Mouse (Mus musculus) heart, adult 18-20 months (tissue): ENCODE measurements around the gene Ighmbp2. TPM values are rescaled to one million over a fixed set of nuclear protein-coding genes. Genes with fewer than 3 reads are reported as not detected.

Experiments
- DNase-seq, 2 experiments: peaks; one replicate each; pipeline ENCODE4 v3.0.0; 2021 to 2022; ENCODE audit warnings: mixed read lengths in 1 of 2
- long read RNA-seq, 2 experiments: library from polyadenylated mRNA; stranded (forward); transcript quantifications; one replicate each; pipeline ENCODE4 v2.0.0; 2021
- total RNA-seq, 2 experiments: library from RNA; stranded (reverse); gene quantifications; 2 replicates each; pipeline ENCODE4 v1.2.3; 2021

Ighmbp2 gene
- 1 to 10 TPM; 2.6 to 3.3 TPM for total RNA-seq
- long read RNA-seq, experiment 1, full-length matches to known transcripts = 4 of 6 reads
- long read RNA-seq, experiment 1, partial matches to known transcripts = 2 of 6 reads
- long read RNA-seq, experiment 1, other reads (novel, unspliced or antisense) = 0 of 6 reads
- long read RNA-seq, experiment 2, partial matches to known transcripts = 1 of 3 reads
- long read RNA-seq, experiment 2, other reads (novel, unspliced or antisense) = 2 of 3 reads

GRCm38 (mm10) chr19:3282572-3283467 lies at the start of gene Ighmbp2, which contains the start of gene Mrpl21:
Ighmbp2 (minus strand) TSS chr19:3283017.
Mrpl21 (plus strand) TSS chr19:3282901.
- peak; percentile 90 to 97 for DNase-seq

DNA sequence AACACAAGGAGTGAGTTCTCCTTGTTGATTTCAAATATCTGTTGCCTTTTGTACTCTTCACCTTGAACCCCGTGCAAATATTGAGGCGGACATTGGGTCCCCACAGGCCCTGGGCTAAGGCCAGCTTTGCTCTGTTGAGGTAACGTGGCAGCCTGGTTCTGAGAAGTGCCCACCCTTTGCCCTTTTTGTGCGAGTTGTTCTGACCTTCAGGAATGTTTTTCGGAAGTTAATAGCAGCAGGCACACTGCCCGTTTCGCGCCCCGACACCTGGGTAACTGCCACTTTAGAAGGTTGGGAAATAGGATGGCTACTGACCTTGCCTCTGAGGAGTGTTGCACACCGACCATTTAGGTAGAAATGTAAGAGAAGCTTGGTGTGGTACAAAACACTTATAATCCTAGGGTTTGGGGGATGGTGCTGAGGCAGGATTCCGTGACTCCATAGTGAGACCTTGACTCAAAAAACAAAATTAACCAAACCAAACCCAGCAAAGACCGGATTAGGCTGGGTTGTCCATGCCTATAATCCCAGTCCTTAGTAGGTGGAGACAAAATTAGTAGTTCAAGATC lies 43.7 kb upstream of the Ighmbp2 start:
- peak; percentile 42 to 44 for DNase-seq

DNA sequence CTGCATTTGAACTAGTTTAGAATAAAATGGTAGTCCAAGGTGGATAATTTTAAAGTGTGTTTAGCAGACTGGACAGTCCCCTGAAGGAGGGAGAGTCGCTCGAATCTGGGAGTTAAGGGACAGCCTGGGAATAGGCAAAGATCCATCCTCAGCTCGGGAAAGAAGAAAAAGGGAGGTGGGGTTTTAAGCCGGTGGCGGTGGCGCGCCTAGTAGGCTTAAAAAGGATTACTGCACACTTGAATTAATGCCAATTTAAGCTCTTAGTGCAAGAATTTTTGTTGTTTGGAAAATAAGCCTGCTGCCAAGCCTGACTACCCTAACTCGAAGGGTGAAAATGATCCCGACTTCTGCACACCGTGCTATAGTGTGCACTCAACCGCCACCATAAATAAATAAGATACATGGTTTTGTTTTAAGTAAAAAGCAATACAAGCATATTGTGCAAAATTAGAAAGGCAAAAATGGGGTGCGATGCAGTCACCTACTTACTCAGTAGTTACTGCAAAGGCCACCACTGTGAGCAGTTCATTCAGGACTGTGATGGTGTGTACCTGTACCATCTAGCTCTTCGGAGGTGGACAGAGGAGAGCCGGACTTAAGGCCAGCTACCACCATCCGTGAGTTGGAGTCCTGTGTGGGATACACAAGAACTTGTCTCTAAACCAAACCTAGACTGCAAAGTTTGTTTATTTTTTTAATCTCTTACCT lies 43.1 kb upstream of the Ighmbp2 start:
- DNase-seq = peak; percentile 27 to 58

DNA sequence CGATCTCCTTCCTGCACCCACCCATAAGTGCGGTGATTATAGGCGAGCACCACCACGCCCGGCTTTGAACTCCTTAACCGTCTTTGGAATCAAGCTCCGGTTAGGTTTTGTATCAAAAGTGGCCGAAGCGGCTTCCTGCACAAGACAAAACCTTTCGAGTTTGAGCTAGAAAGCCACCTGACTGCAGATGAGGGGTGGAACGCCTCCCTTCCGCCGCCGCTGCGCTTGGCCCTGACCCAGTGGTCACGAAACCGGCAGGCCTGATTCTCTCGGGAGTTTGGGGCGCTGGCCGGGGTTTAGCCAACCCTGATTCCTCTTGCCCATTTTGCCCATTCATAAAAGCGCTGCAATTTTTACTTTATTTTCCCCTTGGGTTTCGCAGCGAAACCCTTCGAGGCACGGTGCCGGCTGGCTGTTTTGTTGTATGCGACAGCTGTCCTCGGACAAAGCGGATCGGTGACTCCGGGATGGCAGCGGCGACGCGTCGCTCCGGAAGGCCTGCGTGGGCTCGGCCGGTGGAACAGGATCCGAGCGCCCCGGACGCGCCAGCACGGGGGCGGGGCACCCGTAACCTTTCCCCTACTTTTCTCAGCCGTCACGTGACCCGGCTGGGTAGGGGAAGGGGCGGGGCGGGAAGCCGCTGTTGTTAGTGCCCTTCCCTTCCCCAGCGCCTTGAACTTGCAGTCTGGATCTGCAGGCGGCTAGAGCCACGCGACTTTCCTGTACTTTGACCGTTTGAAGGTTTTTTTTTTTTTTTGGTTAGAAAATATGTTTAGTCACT lies 42.3 kb upstream of the Ighmbp2 start:
- peak; percentile 96 to 97 for DNase-seq

GRCm38 (mm10) chr19:3324271-3324811 lies 41.5 kb upstream of the Ighmbp2 start:
- DNase-seq = peak; percentile 31 to 70

DNA sequence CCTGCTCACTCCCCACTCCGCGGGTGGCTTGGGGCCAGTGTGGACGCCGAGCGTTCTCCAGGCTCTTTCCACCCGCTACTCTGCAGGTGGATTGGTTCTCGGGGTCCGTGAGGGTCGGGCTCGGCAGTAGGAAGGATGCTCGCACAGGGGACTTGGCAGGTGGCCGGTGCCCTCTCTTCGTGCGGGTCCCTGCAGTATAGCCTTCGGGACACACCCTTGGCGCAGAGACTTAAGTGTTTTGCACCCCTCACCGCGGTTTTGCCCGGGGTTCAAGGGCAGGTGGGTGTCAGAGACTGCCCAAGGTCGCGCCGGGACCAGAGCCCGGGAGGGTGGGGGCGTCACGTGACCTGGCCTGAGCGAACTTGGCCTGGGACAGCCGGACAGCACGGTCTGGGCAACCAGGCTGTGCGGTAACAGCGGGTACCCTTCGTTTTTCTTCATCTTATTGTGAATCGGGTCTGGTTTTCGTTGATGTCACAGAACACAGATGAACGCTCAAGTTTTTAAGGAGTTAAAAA lies 41.0 kb upstream of the Ighmbp2 start:
- DNase-seq = peak; percentile 90

DNA sequence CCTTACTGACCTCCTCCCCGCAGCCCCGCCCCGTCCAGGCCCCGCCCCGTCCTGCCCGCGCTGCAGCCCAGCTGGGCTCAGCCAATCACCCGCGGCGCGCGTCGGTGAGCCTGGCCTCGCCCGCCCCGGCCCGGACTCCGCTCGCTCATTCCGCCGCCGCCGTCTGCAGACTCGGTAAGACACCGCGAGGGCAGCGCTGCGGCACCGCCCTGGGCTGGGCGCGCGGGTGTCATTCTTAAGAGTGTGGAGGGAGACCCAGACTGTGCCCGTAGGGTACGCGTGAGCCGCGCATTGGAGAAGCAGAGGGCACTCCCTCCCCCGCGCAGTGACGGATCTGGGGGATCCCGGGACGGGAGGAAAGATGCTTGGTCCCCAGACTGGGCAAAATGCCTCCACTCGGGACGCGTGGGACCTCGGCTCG lies 40.4 kb upstream of the Ighmbp2 start:
- peak; percentile 92 to 94 for DNase-seq

GRCm38 (mm10) chr19:3322261-3322969 lies 39.6 kb upstream of the Ighmbp2 start, which contains the start of gene Cpt1a:
Cpt1a (plus strand) TSS chr19:3322334.
- DNase-seq = peak; percentile 72 to 74

DNA sequence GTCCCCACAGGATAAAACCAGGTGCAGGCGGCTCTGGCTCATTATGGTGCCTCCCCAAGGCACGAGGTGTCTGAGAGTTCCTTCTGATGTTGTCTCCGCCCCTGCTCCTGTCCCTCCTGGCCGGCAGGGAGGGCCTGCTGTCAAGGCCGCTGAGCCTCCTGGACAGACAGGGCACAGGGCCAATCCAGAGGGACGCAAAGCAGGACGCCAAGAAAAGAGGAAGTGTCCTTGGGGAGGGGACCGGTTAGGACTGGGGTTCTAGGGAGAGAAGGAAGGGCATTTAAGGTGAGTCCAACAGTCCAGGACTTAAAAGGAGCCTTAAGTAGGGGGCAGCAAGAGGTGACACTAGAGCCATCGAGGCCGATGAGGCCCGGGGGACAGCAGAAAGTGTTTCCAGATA lies 38.8 kb upstream of the Ighmbp2 start:
- peak; percentile 82 to 91 for DNase-seq

GRCm38 (mm10) chr19:3320801-3321200 lies 38.0 kb upstream of the Ighmbp2 start:
- peak in 1 of 2 experiments; percentile 28 for DNase-seq

- DNase-seq = no peak
These were observed 37.3 kb upstream of the Ighmbp2 start for GRCm38 (mm10) chr19:3320086-3320485.

DNA sequence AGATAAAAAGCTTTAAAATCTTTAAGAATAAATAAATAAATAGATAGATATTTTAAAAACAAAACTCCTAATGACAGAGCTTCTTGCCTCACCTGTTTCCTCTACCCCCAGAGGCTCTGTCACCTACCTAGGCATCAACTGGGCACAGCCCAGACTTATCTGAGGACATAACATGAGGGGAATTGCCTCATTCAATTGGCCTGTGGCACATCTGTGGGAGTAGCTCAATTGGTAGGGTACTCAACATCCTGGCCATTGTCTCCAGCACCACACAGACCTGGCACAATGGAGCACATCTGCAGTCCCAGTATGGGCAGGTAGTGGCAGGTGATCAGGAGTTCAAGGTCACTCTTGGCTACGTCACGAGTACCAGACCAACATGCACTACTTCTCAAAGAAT lies 36.5 kb upstream of the Ighmbp2 start:
- no peak for DNase-seq

DNA sequence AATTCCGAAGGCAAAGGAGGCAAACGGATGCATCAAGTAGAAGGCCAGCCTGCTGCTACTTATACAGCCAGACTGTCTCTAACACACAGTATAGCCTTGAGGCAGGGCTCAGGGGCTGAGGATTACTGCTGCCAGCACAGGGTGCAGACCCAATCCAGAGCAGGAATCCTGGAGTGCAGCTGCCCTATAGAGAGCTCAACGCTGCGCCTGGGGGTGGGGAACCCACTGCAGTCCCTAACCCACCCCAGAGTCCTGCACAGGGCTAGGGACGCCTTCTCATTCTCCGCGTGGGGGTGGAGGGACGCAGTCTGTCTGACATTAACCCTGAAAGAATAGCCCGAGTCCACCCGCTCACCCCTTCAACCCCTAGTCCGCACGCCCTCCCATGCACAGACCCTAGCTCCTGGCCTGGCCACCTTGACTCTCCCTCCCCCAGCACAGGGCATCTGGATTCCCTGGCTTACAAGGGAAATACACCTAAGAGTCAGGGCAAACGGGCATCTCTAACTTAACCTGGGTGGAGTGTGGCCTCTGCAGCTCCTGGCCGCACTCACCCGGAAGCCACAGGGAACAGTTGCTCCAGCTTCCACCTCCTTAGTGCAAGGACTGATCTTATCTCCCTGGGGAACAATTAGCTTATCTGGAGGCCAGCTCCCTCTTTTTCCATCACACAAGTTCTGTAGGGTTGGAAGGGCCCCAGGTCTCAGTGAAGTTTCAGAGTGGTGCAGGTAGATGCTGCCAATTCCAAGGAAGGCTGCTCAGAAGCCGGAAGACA lies 24.5 kb upstream of the Ighmbp2 start:
- no peak for DNase-seq

DNA sequence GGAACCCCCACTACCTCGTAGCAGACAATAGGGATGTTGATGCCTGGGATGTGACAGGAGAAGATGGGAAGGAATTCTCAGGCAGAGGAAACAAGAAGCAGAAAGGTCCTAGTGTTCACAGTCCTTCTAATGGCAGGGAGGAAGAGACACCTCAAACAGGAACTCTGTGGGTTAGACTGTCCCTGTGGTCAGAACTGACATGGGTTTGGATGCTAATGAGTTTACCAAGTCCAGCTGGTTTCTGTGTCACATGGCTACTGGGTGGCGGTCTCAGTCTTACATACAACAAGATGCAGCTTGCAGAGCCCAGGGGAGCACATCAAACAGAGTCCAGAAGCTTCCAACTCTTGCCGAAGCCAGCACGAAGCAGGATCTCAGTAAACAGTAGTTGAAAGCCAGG lies 21.2 kb upstream of the Ighmbp2 start:
- no peak for DNase-seq

- DNase-seq = no peak
These were observed 15.0 kb upstream of the Ighmbp2 start for GRCm38 (mm10) chr19:3297775-3298174.

GRCm38 (mm10) chr19:3297034-3297433 lies 14.2 kb upstream of the Ighmbp2 start:
- DNase-seq = no peak

GRCm38 (mm10) chr19:3295245-3295644 lies 12.4 kb upstream of the Ighmbp2 start:
- DNase-seq = no peak

DNA sequence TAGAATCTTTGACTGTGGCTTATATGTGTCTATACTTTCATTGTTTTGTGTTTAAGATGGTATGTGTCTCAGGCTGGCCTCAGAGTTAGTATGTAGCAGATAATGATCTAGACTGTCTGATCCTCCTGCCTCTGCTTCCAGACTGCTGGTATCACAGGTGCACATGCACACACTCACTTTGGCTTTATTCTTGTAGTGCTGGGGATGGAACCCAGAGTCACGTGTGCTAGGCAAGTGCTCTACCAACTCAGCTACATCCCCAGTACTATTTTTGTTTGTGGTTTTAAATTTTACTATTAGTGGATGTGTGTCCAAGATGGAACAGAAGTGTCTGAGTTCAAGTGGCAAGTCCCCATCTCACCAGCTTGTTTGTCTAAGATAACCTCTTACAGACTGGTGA lies 10.2 kb upstream of the Ighmbp2 start:
- no peak for DNase-seq

DNA sequence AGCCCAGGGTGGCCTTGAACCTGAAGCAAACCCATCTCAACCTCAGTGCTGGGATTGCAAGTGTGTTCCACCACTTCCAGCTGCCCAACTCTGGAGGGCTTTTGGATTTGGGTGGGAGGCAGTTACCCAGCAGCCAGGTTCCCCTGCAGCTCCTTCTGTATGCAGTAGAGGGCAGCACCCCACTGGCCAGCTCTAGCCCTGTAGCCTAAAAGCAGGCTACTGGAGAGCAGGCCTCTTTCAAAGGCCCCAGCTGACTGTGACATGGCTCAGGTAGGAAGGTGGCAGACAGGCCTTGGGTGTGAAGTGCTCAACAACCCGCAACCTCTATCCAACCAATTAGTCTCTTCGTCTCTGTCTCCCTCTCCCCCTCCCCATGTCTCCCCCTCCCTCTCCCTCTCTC lies 9.2 kb upstream of the Ighmbp2 start:
- DNase-seq = peak; percentile 60 to 74
